Mouse (Mus musculus) neural tube, embryonic 13.5 days (tissue): ENCODE results near the gene Gm7073. TPM values are rescaled to one million over a fixed set of nuclear protein-coding genes. Genes with fewer than 3 reads are reported as not detected.
A peak's percentile ranks its signal among the peaks of the same experiment; 100 is the strongest.

Experiments used
- ATAC-seq: fragments of 200-750 bp; cut with Nextera tagmentation; 2 replicates; pipeline ENCODE4 v1.8.0; 2017; ENCODE audit warnings: low read depth, mild to moderate bottlenecking, moderate TSS enrichment, moderate library complexity
- H3K27ac ChIP-seq: fragments of 300-500 bp; sonication (generic); replicated peaks from 2 replicates; pipeline ENCODE4 v1.5.1; 2015; ENCODE audit warnings: moderate library complexity, mild to moderate bottlenecking, inconsistent platforms
- H3K27me3 ChIP-seq: fragments of 300-500 bp; sonication (generic); 2 replicates; pipeline ENCODE4 v1.6.1; 2015; ENCODE audit warnings: mild to moderate bottlenecking, inconsistent platforms
- H3K36me3 ChIP-seq: fragments of 300-500 bp; sonication (generic); 2 replicates; pipeline ENCODE4 v1.6.1; 2015; ENCODE audit warnings: mild to moderate bottlenecking, inconsistent platforms
- H3K4me1 ChIP-seq: fragments of 300-500 bp; sonication (generic); replicated peaks from 2 replicates; pipeline ENCODE4 v1.6.1; 2015; ENCODE audit warnings: inconsistent platforms
- H3K4me2 ChIP-seq: fragments of 300-500 bp; sonication (generic); 2 replicates; pipeline ENCODE4 v1.6.1; 2015; ENCODE audit warnings: inconsistent platforms, mild to moderate bottlenecking, moderate library complexity
- H3K4me3 ChIP-seq: fragments of 300-500 bp; sonication (generic); 2 replicates; pipeline ENCODE4 v1.5.1; 2015; ENCODE audit warnings: mild to moderate bottlenecking, inconsistent platforms
- H3K9ac ChIP-seq: fragments of 300-500 bp; sonication (generic); 2 replicates; pipeline ENCODE4 v1.6.1; 2015; ENCODE audit warnings: moderate library complexity, mild to moderate bottlenecking, inconsistent platforms
- H3K9me3 ChIP-seq: fragments of 300-500 bp; sonication (generic); 2 replicates; pipeline ENCODE4 v1.6.1; 2016; ENCODE audit warnings: inconsistent platforms
- WGBS: fragments of 180-500 bp; shearing (Covaris S2); methylation state at CpG from one replicate; pipeline ENCODE4 v1.1.7; 2015; 5-methylcytosine and 5-hydroxymethylcytosine counted together
- microRNA counts: library from miRNA; unstranded; fragments of <30 nt; microRNA quantifications from one replicate; lab custom pipeline; 2016
- microRNA-seq: library from miRNA; unstranded; fragments of <30 nt; microRNA quantifications from one replicate; pipeline ENCODE4, GENCODE M21; 2016
- polyA plus RNA-seq: library from polyadenylated mRNA; unstranded; fragments of >200 nt; fragmentation: Nextera tagmentation; extraction: Ambion mirVana; gene quantifications from 2 replicates; pipeline ENCODE4 v1.2.1, GENCODE M21; 2015

Gm7073 gene
- polyA plus RNA-seq, 1 experiment from 2014 or later: not detected

- no peak overlapping the region for H3K9ac ChIP-seq
- ATAC-seq: no peak
- 18% methylated on average over 2 of the region's 2 CpGs for WGBS
Observed at GRCm38 (mm10) chrX:60463786-60464185, 75.3 kb downstream of the Gm7073 start.

GRCm38 (mm10) chrX:60414563-60415111, 124.4 kb downstream of the Gm7073 start:
- H3K9ac ChIP-seq: no peak overlapping the region
- no peak for ATAC-seq
- H3K4me1 ChIP-seq: no peaks in the 10 kb centered on the region
- H3K4me2 ChIP-seq: no peak overlapping the region
- no peaks in the 10 kb centered on the region for H3K9me3 ChIP-seq
- H3K27ac ChIP-seq: no peak overlapping the region
- 65% methylated on average over 4 of the region's 4 CpGs for WGBS
- no peaks in the 10 kb centered on the region for H3K27me3 ChIP-seq
- no peaks in the 10 kb centered on the region for H3K36me3 ChIP-seq
- no peak overlapping the region for H3K4me3 ChIP-seq

More at GRCm38 (mm10) chrX:60463786-60464185, 75.3 kb downstream of the Gm7073 start:
- no peak overlapping the region for H3K4me2 ChIP-seq
- H3K9me3 ChIP-seq: no peaks in the 10 kb centered on the region
- H3K4me3 ChIP-seq: no peak overlapping the region
- no peaks in the 10 kb centered on the region for H3K36me3 ChIP-seq
- H3K4me1 ChIP-seq: no peaks in the 10 kb centered on the region
- no peaks in the 10 kb centered on the region for H3K27me3 ChIP-seq
- H3K27ac ChIP-seq: no peak overlapping the region

GRCm38 (mm10) chrX:60405681-60406080, 133.4 kb downstream of the Gm7073 start:
- Histone ChIP-seq H3K4me1 (peaks cover 12% of the 10 kb centered on the region), H3K27ac (no peak overlapping the region), H3K9me3 (no peaks in the 10 kb centered on the region), H3K27me3 (no peaks in the 10 kb centered on the region), H3K4me3 (no peak overlapping the region), H3K9ac (no peak overlapping the region), H3K4me2 (no peak overlapping the region), H3K36me3 (no peaks in the 10 kb centered on the region)
- 62% methylated on average over 4 of the region's 4 CpGs for WGBS
- ATAC-seq: no peak

GRCm38 (mm10) chrX:60404668-60405044, 134.4 kb downstream of the Gm7073 start:
- H3K4me2 ChIP-seq: peak overlapping the region; percentile 40
- H3K9me3 ChIP-seq: no peaks in the 10 kb centered on the region
- H3K27ac ChIP-seq: peak overlapping the region; percentile 95
- H3K27me3 ChIP-seq: no peaks in the 10 kb centered on the region
- WGBS: 23% methylated on average over 16 of the region's 17 CpGs
- H3K4me3 ChIP-seq: peak overlapping the region; percentile 64
- H3K9ac ChIP-seq: peak overlapping the region; percentile 85
- peaks cover 12% of the 10 kb centered on the region for H3K4me1 ChIP-seq
- no peaks in the 10 kb centered on the region for H3K36me3 ChIP-seq
- peak; percentile 97 for ATAC-seq

- peak overlapping the region; percentile 95 for H3K27ac ChIP-seq
- no peaks in the 10 kb centered on the region for H3K9me3 ChIP-seq
- peak overlapping the region; percentile 64 for H3K4me3 ChIP-seq
- H3K4me2 ChIP-seq: peak overlapping the region; percentile 66
- H3K36me3 ChIP-seq: no peaks in the 10 kb centered on the region
- H3K9ac ChIP-seq: peak overlapping the region; percentile 85
- no peaks in the 10 kb centered on the region for H3K27me3 ChIP-seq
- peaks cover 12% of the 10 kb centered on the region for H3K4me1 ChIP-seq
- ATAC-seq: peak; percentile 86
- WGBS: 16% methylated on average over 59 of the region's 126 CpGs
Observed at GRCm38 (mm10) chrX:60403764-60404667, 135.0 kb downstream of the Gm7073 start.

GRCm38 (mm10) chrX:60403062-60403763, 135.8 kb downstream of the Gm7073 start:
- WGBS: 16% methylated on average over 42 of the region's 46 CpGs
- peak; percentile 30 for ATAC-seq
- H3K27ac ChIP-seq: no peak overlapping the region; the same call in 1 of the 2 replicates

GRCm38 (mm10) chrX:60394292-60394691, 144.8 kb downstream of the Gm7073 start:
- WGBS: 66% methylated on average over 4 of the region's 4 CpGs
- H3K36me3 ChIP-seq: no peaks in the 10 kb centered on the region
- no peaks in the 10 kb centered on the region for H3K4me1 ChIP-seq
- H3K9me3 ChIP-seq: no peaks in the 10 kb centered on the region
- no peak overlapping the region for H3K4me3 ChIP-seq
- no peaks in the 10 kb centered on the region for H3K27me3 ChIP-seq
- no peak overlapping the region for H3K27ac ChIP-seq
- no peak for ATAC-seq
- no peak overlapping the region for H3K9ac ChIP-seq
- H3K4me2 ChIP-seq: no peak overlapping the region

More at GRCm38 (mm10) chrX:60403062-60403763, 135.8 kb downstream of the Gm7073 start:
- no peaks in the 10 kb centered on the region for H3K36me3 ChIP-seq
- peak overlapping the region; percentile 64 for H3K4me3 ChIP-seq
- no peaks in the 10 kb centered on the region for H3K9me3 ChIP-seq
- H3K27me3 ChIP-seq: no peaks in the 10 kb centered on the region
- peak overlapping the region; percentile 85 for H3K9ac ChIP-seq
- peaks cover 12% of the 10 kb centered on the region for H3K4me1 ChIP-seq
- H3K4me2 ChIP-seq: peak overlapping the region; percentile 66

- no peaks in the 10 kb centered on the region for H3K36me3 ChIP-seq
- H3K27me3 ChIP-seq: no peaks in the 10 kb centered on the region
- H3K9me3 ChIP-seq: no peaks in the 10 kb centered on the region
- H3K27ac ChIP-seq: no peak overlapping the region
- H3K9ac ChIP-seq: no peak overlapping the region
- no peaks in the 10 kb centered on the region for H3K4me1 ChIP-seq
- no peak overlapping the region for H3K4me3 ChIP-seq
- H3K4me2 ChIP-seq: no peak overlapping the region
- ATAC-seq: no peak
- WGBS: 91% methylated on average over 1 of the region's 1 CpGs
Observed at GRCm38 (mm10) chrX:60386852-60387251, 152.2 kb downstream of the Gm7073 start.

MicroRNAs within 50 kb of the gene (microRNA counts, 519-probe panel; counts per million panel counts)
- microRNA mmu-miR-505 (lab: Ali Mortazavi, UCI): 1,632 counts per million, percentile 8 among the panel's probes with 10 or more counts

Small RNA genes within 50 kb of the gene (microRNA-seq; reads per million reads assigned to microRNA genes)
- 100 reads per million, percentile 56 among the genes with 10 or more reads in this experiment for gene Mir505

Other genes with a start within 250 kb of the Gm7073 start
- gene Atp11c, start 53.4 kb upstream of the Gm7073 start, polyA plus RNA-seq: 12.3 and 13.4 TPM in 2 replicates